In genomic region chr2:5451654-5452053, GRCm38 (mm10) we compare ENCODE assay signal across 8 mouse cellular contexts.
DNase-seq lines count a peak whose midpoint lies in the region; ATAC-seq and TF ChIP-seq lines count a peak whose summit lies in the region.

No protein-coding gene starts in this region.

- H3K4me3 ChIP-seq in limb, embryonic 14.5 days (replicated peaks; ENCODE audit: low read length), result no peak overlapping the region
- H3K4me3 ChIP-seq in limb, embryonic 10.5 days, result no peak overlapping the region

- WGBS in limb, embryonic 14.5 days, result 87% methylated on average over 2 of the region's 2 CpGs
- 98% methylated on average over 2 of the region's 2 CpGs for WGBS in limb, embryonic 10.5 days

- ATAC-seq in limb, embryonic 14.5 days (ENCODE audit: low FRiP score, low read depth), result no peak

- H3K9ac ChIP-seq in limb, embryonic 14.5 days (ENCODE audit: low read depth, low read length, severe bottlenecking), result no peak overlapping the region

- no peak overlapping the region for H3K4me2 ChIP-seq in limb, embryonic 14.5 days (replicated peaks; ENCODE audit: low read depth, low read length, severe bottlenecking)

- H3K9me3 ChIP-seq in limb, embryonic 14.5 days (ENCODE audit: control insufficient read depth, low read length), result no peaks in the 10 kb centered on the region
- no peaks in the 10 kb centered on the region for H3K9me3 ChIP-seq in limb, embryonic 10.5 days (replicated peaks)

- TF ChIP-seq POLR2A in limb, embryonic 14.5 days (IDR thresholded peaks at IDR 0.05; ENCODE audit: borderline replicate concordance, extremely low read depth, insufficient read depth, insufficient read length), result no peak

- no peak overlapping the region for H3K27ac ChIP-seq in limb, embryonic 14.5 days (replicated peaks; ENCODE audit: low read depth, low read length)
- H3K27ac ChIP-seq in limb, embryonic 10.5 days, result no peak overlapping the region

- no peaks in the 10 kb centered on the region for H3K4me1 ChIP-seq in limb, embryonic 14.5 days (ENCODE audit: control insufficient read depth, insufficient read depth, low read length)
- H3K4me1 ChIP-seq in limb, embryonic 10.5 days, result no peaks in the 10 kb centered on the region

- H3K27me3 ChIP-seq in limb, embryonic 14.5 days (ENCODE audit: control insufficient read depth, insufficient read depth, low read length), result no peaks in the 10 kb centered on the region
- H3K27me3 ChIP-seq in limb, embryonic 10.5 days (ENCODE audit: low read depth, poor library complexity, severe bottlenecking), result no peaks in the 10 kb centered on the region

- H3K36me3 ChIP-seq in limb, embryonic 14.5 days (ENCODE audit: control insufficient read depth, insufficient read depth, low read length), result no peaks in the 10 kb centered on the region
- H3K36me3 ChIP-seq in limb, embryonic 10.5 days, result no peaks in the 10 kb centered on the region

- DNase-seq in cerebellum, postnatal 14 days, result peak; percentile 35 to 60
- DNase-seq in cerebellum, postnatal 25 days, result no peak
- peak; percentile 72 for DNase-seq in limb, embryonic 14.5 days (ENCODE audit: low spot score)
- DNase-seq in limb, embryonic 10.5 days (ENCODE audit: low spot score), result no peak
- peak; percentile 33 for DNase-seq in R1 (ENCODE audit: low read depth, low spot score)
- peak; percentile 60 for DNase-seq in lung, postnatal 36 days
- DNase-seq in right cerebral cortex, postnatal 14 days, result no peak
- DNase-seq in left cerebral cortex, adult 9 months (ENCODE audit: low spot score in 2 of 2), result no peak

Comparison
In these comparisons a context has a peak if more than half of its experiments do, and no peak if none do; other contexts are left out.
1. DNase-seq: peak in cerebellum, postnatal 14 days (2 of 2), limb, embryonic 14.5 days (single experiment), R1 (single experiment) and lung, postnatal 36 days (single experiment); none in cerebellum, postnatal 25 days (0 of 2), limb, embryonic 10.5 days (single experiment), right cerebral cortex, postnatal 14 days (single experiment) and left cerebral cortex, adult 9 months (0 of 2).